In the genomic region with DNA sequence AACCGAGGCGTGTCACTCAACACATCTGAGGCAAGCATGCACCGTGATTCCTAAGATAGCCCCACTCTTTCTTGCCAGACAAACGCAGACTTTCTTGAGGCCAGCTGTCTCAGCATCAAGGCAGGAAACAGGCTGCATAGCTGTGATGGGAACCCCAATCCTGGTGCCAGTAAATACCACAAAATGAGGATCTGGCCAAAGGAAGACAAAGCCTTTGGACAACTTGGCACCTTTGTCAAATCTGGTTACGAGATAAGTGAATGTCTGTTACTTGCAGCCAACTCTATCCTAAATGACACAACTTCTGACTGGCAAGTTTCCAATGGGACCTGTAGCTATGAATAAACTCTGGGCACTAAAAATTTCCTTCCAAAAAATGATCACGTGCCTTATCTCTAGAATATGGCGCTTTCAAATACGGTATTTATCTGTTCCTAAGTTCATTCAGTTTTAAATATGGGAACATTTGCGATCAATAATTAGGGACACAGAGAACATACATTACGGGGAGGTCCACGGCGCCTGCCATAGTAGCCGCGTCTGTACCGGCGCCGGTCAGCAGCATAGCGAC, we compare ENCODE assay signal across 1 mouse cellular context.
TF ChIP-seq lines count a peak whose summit lies in the region.

No protein-coding gene starts in this region.

TF ChIP-seq in MEL, 35 proteins besides CTCF, POLR2A, EP300 and RAD21 (continued from another document):
- TF ChIP-seq CHD2 (IDR thresholded peaks at IDR 0.05; ENCODE audit: low read length) (no peak), POLR2AphosphoS5 (IDR thresholded peaks at IDR 0.05; ENCODE audit: borderline replicate concordance, low read depth, low read length) (no peak), CHD1 (IDR thresholded peaks at IDR 0.05; ENCODE audit: low read depth, low read length) (no peak), USF2 (IDR thresholded peaks at IDR 0.05; ENCODE audit: borderline replicate concordance in 1 of 2, insufficient read depth in 1 of 2, low read depth in 1 of 2, low read length in 2 of 2) (0 out of 4 replicates have a peak, but pooled peaks of 1 of the 2 experiments have one; percentile 30), ZC3H11A (IDR thresholded peaks at IDR 0.05; ENCODE audit: low read depth, low read length) (no peak), ETS1 (IDR thresholded peaks at IDR 0.05; ENCODE audit: low read depth, low read length) (peak; percentile 82), SIN3A (IDR thresholded peaks at IDR 0.05; ENCODE audit: low read length) (no peak), TBP (IDR thresholded peaks at IDR 0.05; ENCODE audit: low read depth, low read length) (no peak), MYB (IDR thresholded peaks at IDR 0.05; ENCODE audit: low read depth, low read length) (no peak), NRF1 (IDR thresholded peaks at IDR 0.05; ENCODE audit: insufficient read depth, low read depth, low read length, poor library complexity, severe bottlenecking) (no peak), JUND (IDR thresholded peaks at IDR 0.05; ENCODE audit: low read depth, low read length) (no peak), USF1 (IDR thresholded peaks at IDR 0.05; ENCODE audit: low read depth, low read length) (peak; percentile 85; the same call in 1 of the 2 replicates), HCFC1 (IDR thresholded peaks at IDR 0.05; ENCODE audit: low read depth, low read length) (no peak), MXI1 (IDR thresholded peaks at IDR 0.05; ENCODE audit: low read depth, low read length) (peak; percentile 31; the same call in 1 of the 2 replicates)
TF ChIP-seq in MEL: peak in this region for 10.
